Mouse (Mus musculus) forebrain, embryonic 12.5 days (tissue): ENCODE data around the gene Wfdc3. TPM values are rescaled to one million over a fixed set of nuclear protein-coding genes. Genes with fewer than 3 reads are reported as not detected.
A peak's percentile ranks its signal among the peaks of the same experiment; 100 is the strongest.

Source experiments
- ATAC-seq: fragments of 200-750 bp; cut with Nextera tagmentation; 2 replicates; pipeline ENCODE4 v1.8.0; 2017; ENCODE audit warnings: moderate TSS enrichment; ENCODE audit not compliant: low FRiP score
- H3K27ac ChIP-seq: fragments of 300-500 bp; sonication (generic); 2 replicates; pipeline ENCODE4 v1.5.1; 2016; ENCODE audit warnings: mild to moderate bottlenecking
- H3K27me3 ChIP-seq: fragments of 300-500 bp; sonication (generic); 2 replicates; pipeline ENCODE4 v1.6.1; 2016; ENCODE audit warnings: mild to moderate bottlenecking
- H3K36me3 ChIP-seq: fragments of 300-500 bp; sonication (generic); replicated peaks from 2 replicates; pipeline ENCODE4 v1.6.1; 2016; ENCODE audit warnings: mild to moderate bottlenecking
- H3K4me1 ChIP-seq: fragments of 300-500 bp; sonication (generic); 2 replicates; pipeline ENCODE4 v1.6.1; 2016
- H3K4me2 ChIP-seq: fragments of 300-500 bp; sonication (generic); 2 replicates; pipeline ENCODE4 v1.6.1; 2016; ENCODE audit warnings: mild to moderate bottlenecking, moderate library complexity
- H3K4me3 ChIP-seq: fragments of 300-500 bp; sonication (generic); replicated peaks from 2 replicates; pipeline ENCODE4 v1.5.1; 2016; ENCODE audit warnings: mild to moderate bottlenecking
- H3K9ac ChIP-seq: fragments of 300-500 bp; sonication (generic); 2 replicates; pipeline ENCODE4 v1.6.1; 2016; ENCODE audit warnings: mild to moderate bottlenecking
- H3K9me3 ChIP-seq: fragments of 300-500 bp; sonication (generic); 2 replicates; pipeline ENCODE4 v1.6.1; 2016
- WGBS: fragments of 180-500 bp; shearing (Covaris S2); methylation state at CpG from one replicate; pipeline ENCODE4 v1.1.7; 2016; 5-methylcytosine and 5-hydroxymethylcytosine counted together
- polyA plus RNA-seq: library from polyadenylated mRNA; unstranded; fragments of >200 nt; fragmentation: Nextera tagmentation; extraction: Ambion mirVana; gene quantifications from 2 replicates; pipeline ENCODE4 v1.2.1, GENCODE M21; 2016

The Wfdc3 gene
- polyA plus RNA-seq, 1 experiment from 2014 or later, result 0.73 TPM

DNA sequence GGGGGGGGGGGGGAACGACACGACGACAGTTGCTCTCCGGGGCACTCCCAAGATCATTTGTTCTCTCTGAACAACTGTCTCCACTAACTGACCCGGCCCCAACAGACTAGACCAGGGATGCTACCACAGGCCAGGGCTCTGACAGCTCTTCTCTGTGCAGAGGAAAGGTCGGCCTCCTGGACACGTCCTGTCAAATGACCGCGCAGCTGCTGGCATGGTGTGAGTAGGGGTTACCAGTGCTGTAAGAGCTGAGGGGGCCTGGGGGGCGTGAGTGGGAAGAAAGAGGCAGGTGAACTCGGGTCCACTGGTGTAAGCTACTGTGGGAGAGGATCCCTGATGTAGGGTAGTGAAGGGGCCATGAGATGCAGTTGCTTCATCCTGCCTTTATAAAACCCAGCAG, 12.1 kb upstream of the Wfdc3 start:
- Histone ChIP-seq H3K4me1 (no peaks in the 10 kb centered on the region), H3K27ac (no peak overlapping the region), H3K36me3 (peaks cover 99% of the 10 kb centered on the region), H3K9me3 (no peaks in the 10 kb centered on the region), H3K27me3 (no peaks in the 10 kb centered on the region), H3K9ac (no peak overlapping the region), H3K4me2 (no peak overlapping the region), H3K4me3 (no peak overlapping the region)
- WGBS, result 93% methylated on average over 11 of the region's 11 CpGs
- ATAC-seq, result no peak

DNA sequence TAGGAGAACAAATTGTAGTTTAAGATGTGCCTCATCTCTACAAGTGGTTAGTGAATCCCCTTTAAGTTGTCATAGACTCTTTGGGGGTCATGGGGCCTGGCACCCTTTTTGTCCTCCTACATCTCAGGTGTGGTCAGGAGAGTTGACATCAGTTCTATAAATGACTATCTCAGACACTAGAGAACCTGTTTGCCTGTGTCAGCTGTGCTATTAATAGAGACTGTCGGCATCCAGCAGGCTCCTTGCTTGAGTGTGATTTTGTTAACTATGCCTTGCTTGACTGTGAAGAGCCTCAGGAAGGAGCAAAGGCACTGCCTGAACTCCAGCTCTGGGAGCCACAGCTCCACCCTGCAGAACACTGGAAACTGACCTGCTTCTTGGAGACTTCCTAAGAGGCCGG, 9.1 kb upstream of the Wfdc3 start:
- no peaks in the 10 kb centered on the region for H3K4me1 ChIP-seq
- peaks cover 95% of the 10 kb centered on the region for H3K36me3 ChIP-seq
- no peaks in the 10 kb centered on the region for H3K27me3 ChIP-seq
- no peak overlapping the region for H3K27ac ChIP-seq
- H3K4me2 ChIP-seq, result no peak overlapping the region
- no peaks in the 10 kb centered on the region for H3K9me3 ChIP-seq
- no peak overlapping the region for H3K4me3 ChIP-seq
- no peak for ATAC-seq
- H3K9ac ChIP-seq, result no peak overlapping the region
- WGBS, result 88% methylated on average over 2 of the region's 2 CpGs

DNA sequence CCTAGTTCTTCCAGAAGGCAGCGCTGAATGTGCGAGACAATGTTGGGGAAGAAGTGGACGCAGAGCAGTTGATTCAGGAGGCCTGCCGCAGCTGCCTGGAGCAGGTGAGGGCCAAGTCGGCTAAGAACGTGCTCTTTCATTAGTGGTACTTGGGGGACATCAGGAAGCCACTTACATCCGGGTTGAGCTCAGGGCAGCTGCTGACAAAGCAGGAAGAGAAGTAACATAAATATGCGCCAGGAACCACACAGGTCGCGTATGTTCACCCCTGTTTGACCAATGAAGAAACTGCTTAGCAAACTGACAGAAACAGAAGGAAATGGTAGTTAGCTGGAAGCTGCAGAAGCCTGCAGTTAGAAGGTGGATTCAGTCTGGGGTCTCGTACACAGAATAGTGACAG, 8.4 kb upstream of the Wfdc3 start:
- Histone ChIP-seq H3K9me3 (no peaks in the 10 kb centered on the region), H3K27me3 (no peaks in the 10 kb centered on the region), H3K4me1 (no peaks in the 10 kb centered on the region), H3K4me3 (no peak overlapping the region), H3K27ac (no peak overlapping the region), H3K36me3 (peaks cover 91% of the 10 kb centered on the region), H3K9ac (no peak overlapping the region), H3K4me2 (no peak overlapping the region)
- ATAC-seq, result no peak
- 92% methylated on average over 11 of the region's 11 CpGs for WGBS

DNA sequence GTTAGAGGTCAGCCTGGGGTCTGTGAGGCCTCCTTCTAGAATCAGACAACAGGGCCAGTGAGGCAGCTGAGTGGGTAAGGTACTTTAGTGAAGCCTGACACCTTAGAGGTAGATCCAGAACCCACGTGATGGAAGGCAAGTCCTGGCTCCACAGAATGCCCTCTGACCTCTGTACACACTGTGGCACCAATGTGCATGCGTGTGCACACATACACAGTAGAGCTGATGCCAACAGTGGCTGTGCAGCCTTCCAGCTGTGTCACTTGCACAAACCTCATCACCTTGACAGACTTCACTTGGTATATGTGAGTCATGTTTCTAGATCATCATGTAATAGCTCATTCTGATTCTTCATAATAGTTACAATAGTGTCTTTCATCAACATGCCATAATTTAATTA, 6.7 kb upstream of the Wfdc3 start:
- Histone ChIP-seq H3K36me3 (peaks cover 91% of the 10 kb centered on the region), H3K27ac (no peak overlapping the region), H3K4me3 (no peak overlapping the region), H3K9ac (no peak overlapping the region), H3K9me3 (no peaks in the 10 kb centered on the region), H3K4me2 (no peak overlapping the region), H3K4me1 (peaks cover 7% of the 10 kb centered on the region), H3K27me3 (no peaks in the 10 kb centered on the region)
- no peak for ATAC-seq
- WGBS, result 87% methylated on average over 2 of the region's 2 CpGs

DNA sequence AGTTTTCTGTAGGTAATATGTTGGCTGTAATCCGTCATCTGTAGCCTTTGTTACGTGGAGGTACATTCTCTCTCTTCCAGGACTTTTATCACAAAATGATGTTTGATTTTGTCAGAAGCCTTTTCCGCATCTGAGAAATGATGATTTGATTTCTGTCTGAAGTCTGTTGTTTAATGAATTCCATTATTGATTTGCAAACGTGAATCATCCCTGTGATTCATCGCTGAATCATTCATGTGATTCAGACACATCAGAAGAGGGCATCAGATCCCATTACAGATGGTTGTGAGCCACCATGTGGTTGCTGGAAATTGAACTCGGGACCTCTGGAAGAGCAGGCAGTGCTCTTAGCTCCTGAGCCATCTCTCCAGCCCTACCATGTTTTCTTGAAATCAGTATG, 3.3 kb upstream of the Wfdc3 start:
- Histone ChIP-seq H3K36me3 (peaks cover 58% of the 10 kb centered on the region), H3K4me1 (peaks cover 25% of the 10 kb centered on the region)

DNA sequence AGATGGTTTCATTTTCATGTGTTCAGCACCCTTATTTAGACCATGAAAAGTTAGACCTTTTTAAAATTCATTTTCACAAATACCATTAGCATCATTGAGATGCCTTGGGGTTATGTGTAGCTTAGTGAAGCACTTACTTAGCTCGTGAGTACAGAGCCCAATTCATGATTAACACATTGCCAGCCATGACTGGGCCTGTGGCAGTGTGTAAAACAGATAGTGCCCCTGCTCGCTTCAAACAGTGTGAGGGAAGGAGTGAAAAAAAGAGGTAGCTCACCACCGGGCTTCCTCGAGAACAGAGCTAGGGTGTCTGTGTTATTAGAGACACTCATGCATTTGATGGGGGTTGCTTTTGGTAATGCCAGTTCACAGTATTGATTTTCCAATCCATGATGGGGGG, 2.5 kb upstream of the Wfdc3 start:
- H3K9me3 ChIP-seq, result no peaks in the 10 kb centered on the region
- H3K36me3 ChIP-seq, result peaks cover 50% of the 10 kb centered on the region

More for the DNA sequence above, 3.3 kb upstream of the Wfdc3 start:
- 91% methylated on average over 6 of the region's 6 CpGs for WGBS
- peaks cover 3% of the 10 kb centered on the region; the same call in 1 of the 2 replicates for H3K27me3 ChIP-seq
- no peak overlapping the region for H3K27ac ChIP-seq
- no peak for ATAC-seq
- H3K4me3 ChIP-seq, result no peak overlapping the region
- H3K9ac ChIP-seq, result no peak overlapping the region
- no peak overlapping the region for H3K4me2 ChIP-seq
- H3K9me3 ChIP-seq, result no peaks in the 10 kb centered on the region

DNA sequence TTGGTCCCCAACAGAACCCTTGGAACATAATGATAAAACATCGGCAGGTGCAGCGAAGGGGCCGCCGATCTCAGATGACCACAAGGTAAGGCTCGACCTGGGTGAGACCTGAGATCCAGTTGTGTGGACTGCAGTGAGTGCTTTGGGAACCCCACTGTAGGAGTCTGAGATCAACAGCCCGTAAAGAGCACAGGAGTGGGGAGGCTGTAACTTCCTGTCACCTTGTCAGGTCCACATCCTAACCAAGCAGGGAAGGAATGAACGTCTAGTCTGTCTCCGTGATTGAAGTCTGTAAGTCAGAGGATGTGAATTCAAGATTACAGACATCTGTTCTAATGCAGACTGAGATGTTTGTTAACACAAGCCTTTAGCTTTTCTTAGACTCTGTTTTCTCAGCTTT, 962 bp upstream of the Wfdc3 start:
- H3K9me3 ChIP-seq, result no peaks in the 10 kb centered on the region
- H3K27me3 ChIP-seq, result peaks cover 4% of the 10 kb centered on the region; the same call in 1 of the 2 replicates
- H3K27ac ChIP-seq, result no peak overlapping the region
- H3K4me3 ChIP-seq, result peak overlapping the region; percentile 95
- H3K36me3 ChIP-seq, result peaks cover 37% of the 10 kb centered on the region
- peaks cover 25% of the 10 kb centered on the region for H3K4me1 ChIP-seq
- ATAC-seq, result 0 out of 2 replicates have a peak, but pooled peaks have one; percentile 18
- 62% methylated on average over 8 of the region's 8 CpGs for WGBS
- H3K9ac ChIP-seq, result peak overlapping the region; percentile 90
- H3K4me2 ChIP-seq, result peak overlapping the region; percentile 77

More for the DNA sequence above, 2.5 kb upstream of the Wfdc3 start:
- 92% methylated on average over 4 of the region's 4 CpGs for WGBS
- no peak overlapping the region for H3K4me2 ChIP-seq
- peaks cover 4% of the 10 kb centered on the region; the same call in 1 of the 2 replicates for H3K27me3 ChIP-seq
- no peak overlapping the region for H3K27ac ChIP-seq
- no peak overlapping the region for H3K9ac ChIP-seq
- H3K4me1 ChIP-seq, result peaks cover 25% of the 10 kb centered on the region
- no peak overlapping the region for H3K4me3 ChIP-seq
- no peak for ATAC-seq

DNA sequence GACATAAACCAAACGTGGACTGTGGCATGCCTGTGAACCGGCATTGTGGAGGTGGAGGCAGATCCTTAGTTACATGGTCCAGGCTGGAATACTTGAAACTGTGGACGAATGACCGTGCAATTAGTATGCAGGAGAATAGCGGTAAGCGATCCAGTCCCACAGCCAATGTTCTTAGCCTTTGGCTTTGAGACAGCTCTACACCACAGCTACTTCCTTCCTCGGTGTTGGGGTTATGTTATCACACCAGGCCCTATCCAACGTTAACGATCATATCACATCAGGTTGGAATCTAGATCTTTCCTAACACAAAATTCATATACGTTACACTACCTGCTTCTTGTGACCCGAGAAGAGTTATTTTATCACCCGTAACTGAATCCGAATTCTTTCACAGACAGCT, 744 bp downstream of the Wfdc3 start:
- Histone ChIP-seq H3K27ac (no peak overlapping the region), H3K27me3 (peaks cover 4% of the 10 kb centered on the region; the same call in 1 of the 2 replicates), H3K4me3 (peak overlapping the region; percentile 95), H3K36me3 (peaks cover 21% of the 10 kb centered on the region), H3K4me1 (peaks cover 25% of the 10 kb centered on the region), H3K9ac (peak overlapping the region; percentile 90; the same call in 1 of the 2 replicates), H3K4me2 (peak overlapping the region; percentile 77), H3K9me3 (no peaks in the 10 kb centered on the region)
- 78% methylated on average over 13 of the region's 13 CpGs for WGBS
- no peak for ATAC-seq

DNA sequence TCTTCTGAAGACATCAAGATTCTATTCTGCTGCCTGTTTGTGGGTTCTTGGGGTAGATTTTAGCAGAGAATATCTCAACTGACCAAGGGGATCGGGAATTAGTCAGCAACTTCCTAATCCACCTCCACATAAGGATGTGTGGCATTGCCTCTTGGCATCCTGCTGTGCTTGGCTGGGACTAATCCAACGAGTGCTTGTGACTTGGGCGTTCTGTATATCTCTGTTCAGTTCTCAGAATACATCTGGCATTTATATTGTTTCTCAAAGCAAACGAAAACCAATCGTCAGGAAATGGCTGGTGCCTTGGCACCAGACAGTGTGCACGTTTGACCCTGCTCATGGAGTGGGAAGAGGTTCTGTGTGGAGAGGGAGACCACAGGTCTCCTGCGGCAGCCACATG, 5.9 kb downstream of the Wfdc3 start:
- WGBS, result 64% methylated on average over 7 of the region's 7 CpGs
- peaks cover 4% of the 10 kb centered on the region; the same call in 1 of the 2 replicates for H3K27me3 ChIP-seq
- no peak for ATAC-seq

DNA sequence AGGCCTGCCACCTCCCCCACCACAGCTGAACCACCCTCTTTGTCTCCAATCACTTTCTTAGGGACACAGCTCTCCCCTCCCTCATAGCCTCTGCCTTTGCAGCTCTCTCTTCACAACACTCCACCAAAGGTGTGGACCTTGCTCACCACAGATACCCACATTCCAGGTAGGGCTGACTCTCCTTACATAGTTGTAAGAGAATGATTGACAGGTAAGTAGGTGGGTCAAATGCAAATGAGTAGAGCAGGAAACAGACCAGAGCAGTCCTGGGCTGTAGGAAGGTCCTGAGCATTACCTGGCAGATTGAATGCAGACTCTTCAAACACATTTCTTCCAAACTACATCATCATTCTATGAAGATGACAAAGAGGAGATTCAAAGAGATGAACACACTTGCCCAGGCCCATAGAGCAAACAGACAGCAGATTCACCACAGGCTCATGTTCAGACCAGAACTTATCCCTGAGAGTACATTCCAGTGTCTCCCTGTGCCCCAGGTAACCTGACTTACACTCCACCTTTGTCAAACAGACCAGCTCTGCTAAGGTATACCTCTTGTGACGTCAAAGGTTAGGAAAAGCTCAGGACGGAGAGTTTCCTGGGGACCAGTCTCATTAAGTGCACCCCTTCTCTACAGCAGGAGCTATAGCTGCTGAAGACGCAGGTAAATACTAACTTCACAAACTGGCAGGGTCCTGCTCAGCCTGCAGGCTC, 8.2 kb downstream of the Wfdc3 start:
- Histone ChIP-seq H3K9ac (no peak overlapping the region), H3K36me3 (no peaks in the 10 kb centered on the region), H3K4me1 (no peaks in the 10 kb centered on the region), H3K4me2 (no peak overlapping the region), H3K27ac (no peak overlapping the region), H3K9me3 (no peaks in the 10 kb centered on the region), H3K4me3 (no peak overlapping the region), H3K27me3 (no peaks in the 10 kb centered on the region; the same call in 1 of the 2 replicates)
- WGBS, result 72% methylated on average over 3 of the region's 3 CpGs
- no peak for ATAC-seq

More for the DNA sequence above, 5.9 kb downstream of the Wfdc3 start:
- H3K36me3 ChIP-seq, result no peaks in the 10 kb centered on the region
- no peaks in the 10 kb centered on the region for H3K9me3 ChIP-seq
- peaks cover under 1% of the 10 kb centered on the region for H3K4me1 ChIP-seq
- no peak overlapping the region for H3K9ac ChIP-seq
- no peak overlapping the region for H3K27ac ChIP-seq
- no peak overlapping the region for H3K4me2 ChIP-seq
- no peak overlapping the region for H3K4me3 ChIP-seq

DNA sequence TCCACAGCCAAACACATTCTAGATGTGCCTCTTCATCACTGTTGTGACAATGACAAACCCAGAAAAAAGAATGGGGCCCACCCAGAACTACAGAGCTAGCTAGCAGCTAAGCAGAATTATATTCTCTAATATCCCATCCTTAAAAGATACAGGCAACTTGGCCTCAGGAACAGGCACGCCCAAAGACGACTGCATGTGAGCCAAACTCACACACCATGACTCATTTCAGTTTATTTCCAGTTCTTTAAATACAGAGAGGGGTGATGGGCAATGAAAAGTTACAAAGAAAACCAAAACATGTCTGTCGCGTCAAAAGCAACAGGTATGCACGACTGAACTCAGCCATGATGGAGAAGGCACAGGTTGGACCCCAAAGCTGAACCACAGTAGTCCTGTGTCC, 10.3 kb downstream of the Wfdc3 start:
- H3K4me3 ChIP-seq, result no peak overlapping the region
- WGBS, result 88% methylated on average over 5 of the region's 5 CpGs
- no peak overlapping the region for H3K27ac ChIP-seq
- no peaks in the 10 kb centered on the region for H3K36me3 ChIP-seq
- ATAC-seq, result no peak
- no peaks in the 10 kb centered on the region; the same call in 1 of the 2 replicates for H3K27me3 ChIP-seq
- H3K4me1 ChIP-seq, result no peaks in the 10 kb centered on the region
- H3K9ac ChIP-seq, result no peak overlapping the region
- H3K9me3 ChIP-seq, result no peaks in the 10 kb centered on the region
- no peak overlapping the region for H3K4me2 ChIP-seq

DNA sequence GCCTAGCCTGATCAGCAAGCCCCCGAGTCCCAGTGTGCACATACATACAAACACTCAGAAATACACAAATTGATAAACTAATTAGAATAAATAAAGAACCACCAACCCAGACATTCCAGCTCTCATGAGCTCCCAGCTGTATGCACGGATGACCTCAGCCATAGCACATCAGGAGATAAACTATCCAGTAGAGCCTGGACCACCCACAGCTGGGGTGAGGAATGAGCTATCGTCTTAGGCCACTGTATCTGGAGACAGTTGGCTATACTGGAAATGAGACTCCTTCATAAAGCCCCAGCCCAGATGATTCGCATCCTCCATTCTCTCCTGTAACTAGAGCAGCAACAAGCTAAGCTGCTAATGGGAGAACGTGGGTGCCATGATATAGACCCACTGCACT, 10.9 kb downstream of the Wfdc3 start:
- no peak overlapping the region for H3K4me3 ChIP-seq
- WGBS, result 87% methylated on average over 5 of the region's 5 CpGs
- no peaks in the 10 kb centered on the region for H3K4me1 ChIP-seq
- no peaks in the 10 kb centered on the region; the same call in 1 of the 2 replicates for H3K27me3 ChIP-seq
- no peaks in the 10 kb centered on the region for H3K36me3 ChIP-seq
- H3K27ac ChIP-seq, result no peak overlapping the region
- H3K4me2 ChIP-seq, result no peak overlapping the region
- H3K9ac ChIP-seq, result no peak overlapping the region
- H3K9me3 ChIP-seq, result no peaks in the 10 kb centered on the region
- ATAC-seq, result no peak

DNA sequence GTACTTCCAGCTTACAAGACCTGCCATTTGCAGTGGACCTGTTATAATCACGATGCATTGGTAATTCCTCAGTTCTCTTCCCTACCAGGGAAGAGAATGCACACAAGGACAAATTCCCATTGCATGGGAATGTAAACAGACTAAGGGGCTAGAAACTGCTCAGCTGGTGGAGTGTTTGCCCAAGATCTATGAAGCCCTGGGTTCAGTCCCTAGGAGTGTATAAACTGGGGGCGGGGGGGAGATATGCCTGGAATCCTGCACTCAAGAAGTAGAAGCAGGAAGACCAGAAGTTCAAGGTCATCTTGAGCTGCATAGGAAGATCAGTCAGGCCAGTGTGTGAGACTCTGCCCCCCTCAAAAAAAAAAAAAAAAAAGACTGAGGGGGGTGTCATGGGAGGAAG, 12.5 kb downstream of the Wfdc3 start:
- Histone ChIP-seq H3K27me3 (no peaks in the 10 kb centered on the region; the same call in 1 of the 2 replicates), H3K4me2 (no peak overlapping the region), H3K4me3 (no peak overlapping the region), H3K9ac (no peak overlapping the region), H3K4me1 (no peaks in the 10 kb centered on the region), H3K9me3 (no peaks in the 10 kb centered on the region), H3K36me3 (no peaks in the 10 kb centered on the region), H3K27ac (no peak overlapping the region)
- 88% methylated on average over 2 of the region's 2 CpGs for WGBS
- ATAC-seq, result no peak
